Mouse (Mus musculus): ENCODE measurements around the gene Tas2r140.

Tas2r140 gene

GRCm38 (mm10) chr6:133055716-133056115, at the start of gene Tas2r140:
TSS of gene Tas2r140 (minus strand) at chr6:133055816.
- in situ Hi-C loops (cut with MboI, MseI): no loop called here

GRCm38 (mm10) chr6:133104609-133104921, 48.9 kb upstream of the Tas2r140 start, which contains the start of gene Smim10l1:
TSS of gene Smim10l1 (plus strand) at chr6:133104909.
- in situ Hi-C loops (cut with MboI, MseI): loop anchor here (10.0 to 25.0 kb wide), 2 partner anchors 1083 to 1720 kb away; partner anchors contain the start of gene Ybx3

- in situ Hi-C loops (cut with MboI, MseI): loop anchor here (10.0 to 25.0 kb wide), 2 partner anchors 1085 to 1718 kb away; partner anchors contain the start of gene Ybx3
These were observed 46.8 kb upstream of the Tas2r140 start for GRCm38 (mm10) chr6:133102430-133102829.

DNA sequence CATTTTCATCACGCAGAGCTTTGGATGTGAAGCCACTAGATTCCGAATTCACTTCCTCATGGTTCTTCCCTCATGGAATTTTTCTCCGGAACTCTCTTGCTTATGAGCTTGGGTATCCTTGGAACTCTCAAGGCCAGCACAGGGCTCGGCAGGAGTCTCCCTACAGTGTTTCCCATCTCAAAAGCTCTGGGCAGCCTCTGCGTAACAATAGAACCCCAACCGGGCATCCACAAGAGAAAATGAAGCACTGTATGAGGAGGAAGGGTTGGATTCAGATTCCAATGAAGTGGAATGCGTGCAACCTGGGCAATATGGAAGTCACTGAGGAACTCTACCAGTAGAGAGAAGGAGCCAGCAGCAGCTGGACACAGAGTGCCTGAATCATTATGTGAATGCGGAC, 36.6 kb upstream of the Tas2r140 start:
- in situ Hi-C loops (cut with MboI, MseI): no loop called here

DNA sequence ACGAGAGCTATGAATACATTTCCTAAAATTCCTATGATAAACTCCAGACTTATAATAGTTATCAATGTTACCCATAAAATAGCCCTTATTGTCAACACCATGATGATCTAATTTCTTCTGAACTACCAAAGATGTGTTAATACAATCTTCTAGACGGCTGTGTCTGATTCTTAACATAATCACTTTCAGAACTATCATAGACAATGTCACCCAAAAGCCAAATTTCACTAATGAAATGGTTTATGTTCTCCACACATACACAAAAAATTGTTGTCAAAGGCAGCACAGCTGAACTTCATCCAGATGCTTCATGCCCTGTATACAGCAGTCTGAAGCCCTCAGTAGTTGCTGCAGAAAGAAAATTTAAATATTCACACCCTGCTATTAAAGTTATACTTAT, 18.6 kb downstream of the Tas2r140 start, which contains the start of gene Tas2r103:
TSS of gene Tas2r103 (minus strand) at position 101 of the 400 bp plus-strand sequence.
- in situ Hi-C loops (cut with MboI, MseI): no loop called here

All from T-helper 2 cell (primary cell).